Mouse (Mus musculus): ENCODE data around the gene Hyls1.

GRCm38 (mm10) chr9:35614005-35614404 is 43.8 kb upstream of the Hyls1 start:
- TF ChIP-seq POLR2A (IDR thresholded peaks at IDR 0.05; ENCODE audit: insufficient read depth, low read depth, low read length) (no peak), CTCF (IDR thresholded peaks at IDR 0.05) (peak; percentile 51), EP300 (IDR thresholded peaks at IDR 0.05; ENCODE audit: insufficient read depth, low read depth, low read length) (no peak)
